Mouse (Mus musculus) ES-Bruce4 (cell line): ENCODE data around the gene Arhgap15. TPM values are rescaled to one million over a fixed set of nuclear protein-coding genes. Genes with fewer than 3 reads are reported as not detected.

Experiments used
- H3K27ac ChIP-seq: 2 replicates; pipeline ENCODE4 v1.5.1; 2012; ENCODE audit warnings: low read length, inconsistent platforms; ENCODE audit not compliant: insufficient read depth
- H3K27me3 ChIP-seq: 2 replicates; pipeline ENCODE4 v1.6.1; 2012; ENCODE audit warnings: mild to moderate bottlenecking, low read length, inconsistent platforms; ENCODE audit not compliant: control insufficient read depth, poor library complexity, insufficient read depth, severe bottlenecking
- H3K36me3 ChIP-seq: 2 replicates; pipeline ENCODE4 v1.6.1; 2012; ENCODE audit warnings: inconsistent platforms, mild to moderate bottlenecking, low read length, moderate library complexity; ENCODE audit not compliant: control insufficient read depth, poor library complexity, insufficient read depth, severe bottlenecking
- H3K4me1 ChIP-seq: one replicate; pipeline ENCODE4 v1.8.1; 2011; ENCODE audit warnings: low read length; ENCODE audit not compliant: control insufficient read depth, insufficient read depth
- H3K4me3 ChIP-seq: 2 replicates; pipeline ENCODE4 v1.5.1; 2011; ENCODE audit warnings: low read depth, mild to moderate bottlenecking, low read length
- H3K9ac ChIP-seq: 2 replicates; pipeline ENCODE4 v1.6.1; 2012; ENCODE audit warnings: low read depth, mild to moderate bottlenecking, inconsistent platforms; ENCODE audit not compliant: poor library complexity, severe bottlenecking
- H3K9me3 ChIP-seq: replicated peaks from 2 replicates; pipeline ENCODE4 v1.6.1; 2012; ENCODE audit warnings: mild to moderate bottlenecking, low read length, inconsistent platforms; ENCODE audit not compliant: control insufficient read depth, poor library complexity, insufficient read depth, severe bottlenecking
- CTCF ChIP-seq: IDR thresholded peaks from one replicate; pipeline ENCODE4 v1.8.1; 2011; ENCODE audit warnings: low read depth, low read length
- EP300 ChIP-seq: IDR thresholded peaks from 2 replicates; pipeline ENCODE4 v1.6.1; 2011; ENCODE audit warnings: low read depth, low read length; ENCODE audit not compliant: insufficient read depth
- POLR2A ChIP-seq: IDR thresholded peaks from one replicate; pipeline ENCODE4 v1.8.1; 2011; ENCODE audit warnings: low read length; ENCODE audit not compliant: insufficient read depth
- polyA plus RNA-seq: library from polyadenylated mRNA; stranded (reverse); fragments of >200 nt; gene quantifications from 2 replicates; pipeline ENCODE4 v1.2.4, GENCODE M21; 2011; ENCODE audit warnings: low read depth; ENCODE audit not compliant: missing spikeins, insufficient read depth, insufficient read length

Gene Arhgap15
- polyA plus RNA-seq, 1 experiment: not detected

- TF ChIP-seq CTCF (no peak), EP300 (no peak), POLR2A (no peak)
- no peaks in the 10 kb centered on the region for H3K27me3 ChIP-seq
- H3K36me3 ChIP-seq: no peaks in the 10 kb centered on the region
Measured at GRCm38 (mm10) chr2:43914104-43914503, 165.5 kb downstream of the Arhgap15 start.

GRCm38 (mm10) chr2:43923863-43924340 is 175.3 kb downstream of the Arhgap15 start:
- no peaks in the 10 kb centered on the region for H3K27me3 ChIP-seq
- H3K4me3 ChIP-seq: no peak overlapping the region
- no peak for TF ChIP-seq EP300
- no peak for TF ChIP-seq CTCF
- no peak for TF ChIP-seq POLR2A
- no peaks in the 10 kb centered on the region for H3K9me3 ChIP-seq
- no peak overlapping the region for H3K9ac ChIP-seq
- H3K27ac ChIP-seq: no peak overlapping the region
- H3K4me1 ChIP-seq: no peaks in the 10 kb centered on the region
- H3K36me3 ChIP-seq: no peaks in the 10 kb centered on the region

More at GRCm38 (mm10) chr2:43914104-43914503, 165.5 kb downstream of the Arhgap15 start:
- no peaks in the 10 kb centered on the region for H3K9me3 ChIP-seq
- no peak overlapping the region for H3K27ac ChIP-seq
- no peaks in the 10 kb centered on the region for H3K4me1 ChIP-seq
- no peak overlapping the region for H3K9ac ChIP-seq
- H3K4me3 ChIP-seq: no peak overlapping the region

GRCm38 (mm10) chr2:43931687-43932086 is 183.1 kb downstream of the Arhgap15 start:
- H3K36me3 ChIP-seq: no peaks in the 10 kb centered on the region
- H3K27ac ChIP-seq: no peak overlapping the region
- no peaks in the 10 kb centered on the region for H3K9me3 ChIP-seq
- H3K27me3 ChIP-seq: no peaks in the 10 kb centered on the region
- H3K9ac ChIP-seq: no peak overlapping the region
- H3K4me1 ChIP-seq: no peaks in the 10 kb centered on the region
- H3K4me3 ChIP-seq: peak overlapping the region; percentile 43
- no peak for TF ChIP-seq CTCF
- TF ChIP-seq EP300: no peak
- no peak for TF ChIP-seq POLR2A

- TF ChIP-seq POLR2A: no peak
- TF ChIP-seq EP300: no peak
- no peak for TF ChIP-seq CTCF
- no peaks in the 10 kb centered on the region for H3K4me1 ChIP-seq
- H3K27ac ChIP-seq: no peak overlapping the region
- H3K36me3 ChIP-seq: no peaks in the 10 kb centered on the region
- H3K9me3 ChIP-seq: no peaks in the 10 kb centered on the region
- H3K9ac ChIP-seq: no peak overlapping the region
- H3K4me3 ChIP-seq: no peak overlapping the region
- no peaks in the 10 kb centered on the region for H3K27me3 ChIP-seq
Measured at GRCm38 (mm10) chr2:43939196-43939595, 190.6 kb downstream of the Arhgap15 start.

GRCm38 (mm10) chr2:43945679-43946078 is 197.1 kb downstream of the Arhgap15 start:
- Histone ChIP-seq H3K9me3 (no peaks in the 10 kb centered on the region), H3K36me3 (no peaks in the 10 kb centered on the region), H3K9ac (no peak overlapping the region), H3K27ac (no peak overlapping the region), H3K27me3 (no peaks in the 10 kb centered on the region), H3K4me3 (no peak overlapping the region), H3K4me1 (no peaks in the 10 kb centered on the region)
- TF ChIP-seq CTCF (no peak), EP300 (no peak), POLR2A (no peak)

GRCm38 (mm10) chr2:43949775-43950492 is 201.3 kb downstream of the Arhgap15 start:
- H3K9me3 ChIP-seq: no peaks in the 10 kb centered on the region
- H3K4me1 ChIP-seq: no peaks in the 10 kb centered on the region
- H3K36me3 ChIP-seq: no peaks in the 10 kb centered on the region
- no peak for TF ChIP-seq EP300
- TF ChIP-seq CTCF: no peak
- H3K27ac ChIP-seq: no peak overlapping the region
- H3K9ac ChIP-seq: no peak overlapping the region
- H3K4me3 ChIP-seq: no peak overlapping the region
- H3K27me3 ChIP-seq: no peaks in the 10 kb centered on the region
